Mouse (Mus musculus) heart, adult 11 months (tissue): ENCODE measurements around the gene Olfr1490.
"Not testable (repeated sequence)": the region's sequence is repeated elsewhere in the genome, so short reads cannot be mapped to it uniquely, and the experiment has no call there.

Experiments
- DNase-seq: peaks from one replicate; pipeline ENCODE4 v3.0.0; 2022

Gene Olfr1490

GRCm38 (mm10) chr19:13650791-13651190 is at the start of gene Olfr1490:
Olfr1490 (plus strand) TSS chr19:13651091.
- no peak for DNase-seq

- not testable (repeated sequence) for DNase-seq
Observed at GRCm38 (mm10) chr19:13617075-13617474, 33.8 kb upstream of the Olfr1490 start, which contains the start of gene Olfr1487. Olfr1487 (plus strand) TSS chr19:13617375.

DNA sequence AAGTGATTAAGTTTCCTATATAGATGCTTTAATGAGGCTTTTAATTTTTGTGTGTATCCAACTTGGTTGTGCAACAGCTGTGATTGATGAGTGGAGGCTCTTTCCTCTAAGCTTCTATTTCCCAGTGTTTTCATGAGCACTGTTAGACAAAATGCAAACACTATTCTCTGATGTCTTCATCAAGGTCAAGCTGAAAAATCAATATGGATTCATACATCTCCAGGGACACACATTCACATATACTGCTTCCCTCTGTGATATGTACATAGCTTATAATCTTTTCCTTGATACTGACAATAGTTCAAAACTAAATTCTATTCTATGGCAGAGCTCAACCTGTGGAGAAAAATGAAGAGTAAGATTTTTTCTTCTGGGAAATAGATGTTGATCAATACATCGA is 19.6 kb upstream of the Olfr1490 start, which contains the start of gene Olfr1489:
TSS of gene Olfr1489 (plus strand) at position 301 of the 400 bp plus-strand sequence.
- no peak for DNase-seq

GRCm38 (mm10) chr19:13696968-13697367 is 46.1 kb downstream of the Olfr1490 start, which contains the start of gene Olfr1491:
Olfr1491 (plus strand) TSS chr19:13697268.
- no peak for DNase-seq
